Mouse (Mus musculus) olfactory bulb, adult 2 months (tissue): ENCODE data around the gene Ubl3.

Experiments
- CTCF ChIP-seq: fragments of 200-500 bp; IDR thresholded peaks from 2 replicates; pipeline ENCODE4 v1.5.1; 2012; ENCODE audit warnings: low read depth, mild to moderate bottlenecking, low read length, moderate library complexity; ENCODE audit not compliant: insufficient read depth
- POLR2A ChIP-seq: fragments of 200-500 bp; IDR thresholded peaks from 2 replicates; pipeline ENCODE4 v1.6.1; 2012; ENCODE audit warnings: mild to moderate bottlenecking, low read depth, low read length, moderate library complexity; ENCODE audit not compliant: insufficient read depth

DNA sequence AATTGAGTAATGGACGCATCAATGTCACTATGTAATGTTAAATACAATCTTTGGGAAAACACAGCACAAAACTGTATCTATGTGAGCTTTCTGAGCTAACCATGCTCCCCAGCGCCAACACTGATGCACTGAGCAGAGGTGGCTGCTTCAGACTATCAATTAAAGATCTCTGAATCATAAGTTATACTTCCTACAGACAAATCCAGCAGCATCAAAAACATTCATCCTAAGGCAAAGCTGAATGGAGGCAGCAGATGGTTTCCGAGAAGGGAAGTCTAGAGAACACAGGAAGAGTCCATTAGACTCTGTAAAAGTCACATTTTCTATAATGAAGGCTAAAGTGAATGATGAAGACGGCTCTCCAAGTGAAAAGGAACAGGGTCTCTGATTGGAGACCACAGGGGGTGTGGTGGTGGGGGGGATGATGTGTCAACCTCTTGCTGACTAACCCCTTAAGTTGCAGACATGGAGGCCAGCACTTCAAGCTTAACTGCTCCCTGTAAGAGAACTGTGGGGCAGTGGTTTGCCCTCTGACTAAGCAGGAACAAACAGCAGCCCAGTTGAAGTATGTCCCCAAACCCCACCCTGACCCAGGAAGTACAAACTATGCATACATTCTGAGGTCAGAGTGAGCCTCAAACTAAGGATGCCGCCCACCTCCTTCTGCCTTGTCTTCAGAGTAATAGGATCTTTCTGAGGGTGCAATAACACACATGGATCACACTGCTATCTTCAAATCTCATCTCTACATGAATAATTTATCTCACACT, 29.2 kb downstream of the Ubl3 start:
- TF ChIP-seq CTCF (no peak), POLR2A (no peak)
